ENCODE assay signal across 16 mouse cellular contexts in the genomic region with DNA sequence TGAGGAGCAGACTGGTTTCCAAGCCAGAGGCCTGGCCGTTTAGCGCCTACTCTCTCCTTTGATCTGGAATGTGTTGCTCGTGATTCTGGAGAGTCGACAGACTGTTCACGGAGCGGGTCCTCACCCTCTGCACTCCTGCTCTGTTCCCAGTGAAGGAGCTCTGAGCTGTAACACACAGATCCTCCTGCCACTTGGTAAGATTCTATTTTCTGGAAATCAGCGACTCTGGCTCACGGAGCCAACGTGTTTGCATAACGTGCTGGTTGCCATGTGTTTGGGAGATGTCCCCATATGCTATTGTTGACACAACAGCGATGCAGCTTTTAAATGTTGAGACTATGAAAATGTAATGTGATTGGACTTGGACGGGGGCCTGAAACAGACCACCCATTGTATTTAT. TPM values are rescaled to one million over a fixed set of nuclear protein-coding genes. Genes with fewer than 3 reads are reported as not detected.
DNase-seq lines count a peak whose midpoint lies in the region; ATAC-seq and TF ChIP-seq lines count a peak whose summit lies in the region.
"Had no signal": no experiment of that assay in that cellular context is flagged by ENCODE, and none has a peak within 500 bp of the region (broad histone marks: within the 10 kb centered on the region; RNA-seq: fewer than 3 reads in every experiment).

No protein-coding gene starts in this region.

- no peaks in the 10 kb centered on the region for H3K4me1 ChIP-seq in hindbrain, postnatal 0 days (ENCODE audit: insufficient read depth, low read length)
- no peaks in the 10 kb centered on the region for H3K4me1 ChIP-seq in hindbrain, embryonic 11.5 days (replicated peaks; ENCODE audit: control insufficient read depth, insufficient read depth, low read length)
- H3K4me1 ChIP-seq: liver, embryonic 15.5 days; midbrain, embryonic 12.5 days; stomach, embryonic 15.5 days had no signal

- DNase-seq in hindbrain, postnatal 0 days (ENCODE audit: low spot score): peak; percentile 35
- DNase-seq in hindbrain, embryonic 11.5 days (ENCODE audit: low spot score): no peak
- peak; percentile 51 for DNase-seq in left cerebral cortex, postnatal 4 days
- DNase-seq in left cerebral cortex, postnatal 10 days (ENCODE audit: extremely low spot score in 1 of 2, low spot score in 2 of 2): no peak
- peak; percentile 27 to 44 for DNase-seq in right cerebral cortex, postnatal 10 days (ENCODE audit: low spot score in 2 of 2)
- no peak for DNase-seq in right cerebral cortex, postnatal 4 days
- no peak for DNase-seq in urinary bladder, adult 18-20 months (ENCODE audit: low spot score in 2 of 2)
- DNase-seq: adrenal gland, postnatal 36 days; cerebellum, adult 11-12 months; gastrocnemius, postnatal 10 days; heart, postnatal 36 days; thymus, postnatal 14 days had no signal

- no peak for TF ChIP-seq CTCF in hindbrain, postnatal 0 days (IDR thresholded peaks at IDR 0.05; ENCODE audit: low read depth)

- no peaks in the 10 kb centered on the region for H3K27me3 ChIP-seq in hindbrain, postnatal 0 days (ENCODE audit: insufficient read depth, low read length)
- no peaks in the 10 kb centered on the region for H3K27me3 ChIP-seq in hindbrain, embryonic 11.5 days (ENCODE audit: control insufficient read depth, insufficient read depth, low read length)
- H3K27me3 ChIP-seq: liver, embryonic 15.5 days; midbrain, embryonic 12.5 days; stomach, embryonic 15.5 days had no signal

- H3K9ac ChIP-seq in hindbrain, postnatal 0 days (replicated peaks; ENCODE audit: low read length): no peak overlapping the region
- no peak overlapping the region for H3K9ac ChIP-seq in hindbrain, embryonic 11.5 days (ENCODE audit: low read depth, low read length)
- H3K9ac ChIP-seq: liver, embryonic 15.5 days; midbrain, embryonic 12.5 days; stomach, embryonic 15.5 days had no signal

- no peaks in the 10 kb centered on the region for H3K9me3 ChIP-seq in hindbrain, postnatal 0 days (ENCODE audit: low read length)
- no peaks in the 10 kb centered on the region for H3K9me3 ChIP-seq in hindbrain, embryonic 11.5 days (ENCODE audit: control insufficient read depth, low read length)
- H3K9me3 ChIP-seq: heart, embryonic 10.5 days; liver, embryonic 15.5 days; midbrain, embryonic 12.5 days; stomach, embryonic 15.5 days had no signal

- no peak for ATAC-seq in hindbrain, postnatal 0 days
- no peak for ATAC-seq in hindbrain, embryonic 11.5 days (ENCODE audit: low FRiP score)

- 48% methylated on average over 12 of the region's 12 CpGs for WGBS in hindbrain, postnatal 0 days
- WGBS in hindbrain, embryonic 11.5 days: 74% methylated on average over 12 of the region's 12 CpGs

- H3K27ac ChIP-seq in hindbrain, postnatal 0 days: no peak overlapping the region
- H3K27ac ChIP-seq in hindbrain, embryonic 11.5 days (ENCODE audit: low read depth, low read length): no peak overlapping the region
- H3K27ac ChIP-seq: heart, embryonic 10.5 days; liver, embryonic 15.5 days; midbrain, embryonic 12.5 days; stomach, embryonic 15.5 days had no signal

- H3K4me3 ChIP-seq in hindbrain, postnatal 0 days (ENCODE audit: low read length): no peak overlapping the region
- no peak overlapping the region for H3K4me3 ChIP-seq in hindbrain, embryonic 11.5 days (ENCODE audit: low read depth, low read length)
- H3K4me3 ChIP-seq: heart, embryonic 10.5 days; liver, embryonic 15.5 days; midbrain, embryonic 12.5 days; stomach, embryonic 15.5 days had no signal

- no peaks in the 10 kb centered on the region for H3K36me3 ChIP-seq in hindbrain, postnatal 0 days (ENCODE audit: insufficient read depth, low read length)
- no peaks in the 10 kb centered on the region for H3K36me3 ChIP-seq in hindbrain, embryonic 11.5 days (ENCODE audit: control insufficient read depth, insufficient read depth, low read length)
- H3K36me3 ChIP-seq: heart, embryonic 10.5 days; liver, embryonic 15.5 days; midbrain, embryonic 12.5 days; stomach, embryonic 15.5 days had no signal

- no peak overlapping the region for H3K4me2 ChIP-seq in hindbrain, postnatal 0 days (ENCODE audit: low read depth, low read length)
- no peak overlapping the region for H3K4me2 ChIP-seq in hindbrain, embryonic 11.5 days (replicated peaks; ENCODE audit: low read depth, low read length)
- H3K4me2 ChIP-seq: liver, embryonic 15.5 days; midbrain, embryonic 12.5 days; stomach, embryonic 15.5 days had no signal

- intact Hi-C loops in left cerebral cortex, postnatal 4 days (cut with DNase I): no loop called here
- intact Hi-C loops in left cerebral cortex, postnatal 10 days (cut with DNase I): no loop called here

RNA-seq across cellular contexts. Expression of a gene that starts 20.8 kb away (rescaled TPM):
- total RNA-seq in hindbrain, postnatal 0 days (2014; rRNA removed): 8.7 and 12.7 TPM in 2 replicates
- polyA plus RNA-seq in hindbrain, postnatal 0 days (2015; fragmentation: Nextera tagmentation; extraction: Ambion mirVana): 15.4 and 16.3 TPM in 2 replicates
- 23.6 and 24.0 TPM in 2 replicates for polyA plus RNA-seq in hindbrain, embryonic 11.5 days (2014; fragmentation: Nextera tagmentation; extraction: Ambion mirVana)
- total RNA-seq in left cerebral cortex, postnatal 4 days (2021): 10 to 100 TPM in 1 of 2 experiments, 1 to 10 TPM in 1; 9.5 to 10.2 TPM
- 10 to 100 TPM; 11.5 to 12.7 TPM for total RNA-seq in left cerebral cortex, postnatal 10 days (2021)

Comparison
In these comparisons a context has a peak if more than half of its experiments do, and no peak if none do; other contexts are left out.
1. DNase-seq: peak in hindbrain, postnatal 0 days (single experiment), left cerebral cortex, postnatal 4 days (single experiment) and right cerebral cortex, postnatal 10 days (2 of 2); none in hindbrain, embryonic 11.5 days (single experiment), left cerebral cortex, postnatal 10 days (0 of 2), right cerebral cortex, postnatal 4 days (single experiment) and urinary bladder, adult 18-20 months (0 of 2).